Mouse (Mus musculus) midbrain, embryonic 11.5 days (tissue): ENCODE results near the gene Ctnna2. TPM values are rescaled to one million over a fixed set of nuclear protein-coding genes. Genes with fewer than 3 reads are reported as not detected.

ENCODE experiments used
- ATAC-seq: fragments of 200-750 bp; cut with Nextera tagmentation; 2 replicates; pipeline ENCODE4 v1.8.0; 2017; ENCODE audit warnings: moderate TSS enrichment, moderate library complexity; ENCODE audit not compliant: low FRiP score
- DNase-seq: peaks from one replicate; pipeline ENCODE4 v3.0.0; 2015; ENCODE audit warnings: low spot score; ENCODE audit errors: missing footprints
- H3K27ac ChIP-seq: fragments of 300-500 bp; sonication (generic); 2 replicates; pipeline ENCODE4 v1.5.1; 2014; ENCODE audit warnings: low read depth, low read length
- H3K27me3 ChIP-seq: fragments of 300-500 bp; sonication (generic); 2 replicates; pipeline ENCODE4 v1.6.1; 2014; ENCODE audit warnings: mild to moderate bottlenecking, low read length, moderate library complexity, mixed read lengths; ENCODE audit not compliant: control insufficient read depth, insufficient read depth
- H3K36me3 ChIP-seq: fragments of 300-500 bp; sonication (generic); 2 replicates; pipeline ENCODE4 v1.6.1; 2014; ENCODE audit warnings: mild to moderate bottlenecking, low read length, moderate library complexity, mixed read lengths; ENCODE audit not compliant: control insufficient read depth, insufficient read depth
- H3K4me1 ChIP-seq: fragments of 300-500 bp; sonication (generic); 2 replicates; pipeline ENCODE4 v1.6.1; 2014; ENCODE audit warnings: low read length; ENCODE audit not compliant: control insufficient read depth, insufficient read depth
- H3K4me2 ChIP-seq: fragments of 300-500 bp; sonication (generic); 2 replicates; pipeline ENCODE4 v1.6.1; 2014; ENCODE audit warnings: mild to moderate bottlenecking, moderate library complexity
- H3K4me3 ChIP-seq: fragments of 300-500 bp; sonication (generic); 2 replicates; pipeline ENCODE4 v1.5.1; 2014; ENCODE audit warnings: low read depth, low read length
- H3K9ac ChIP-seq: fragments of 300-500 bp; sonication (generic); 2 replicates; pipeline ENCODE4 v1.6.1; 2014; ENCODE audit warnings: low read length
- H3K9me3 ChIP-seq: fragments of 300-500 bp; sonication (generic); 2 replicates; pipeline ENCODE4 v1.6.1; 2016; ENCODE audit warnings: low read length; ENCODE audit not compliant: control insufficient read depth
- WGBS: fragments of 180-500 bp; shearing (Covaris S2); extraction: QIAGEN DNeasy Blood & Tissue Kit; methylation state at CpG from one replicate; pipeline ENCODE4 v1.1.7; 2014; 5-methylcytosine and 5-hydroxymethylcytosine counted together
- polyA plus RNA-seq: library from polyadenylated mRNA; unstranded; fragments of >200 nt; fragmentation: Nextera tagmentation; extraction: Ambion mirVana; gene quantifications from 2 replicates; pipeline ENCODE4 v1.2.1, GENCODE M21; 2014

The Ctnna2 gene
- polyA plus RNA-seq, 1 experiment from 2014 or later, result 49.4 TPM

- Histone ChIP-seq H3K4me1 (no peaks in the 10 kb centered on the region), H3K4me2 (no peak overlapping the region), H3K9ac (no peak overlapping the region), H3K27me3 (no peaks in the 10 kb centered on the region), H3K9me3 (no peaks in the 10 kb centered on the region), H3K36me3 (no peaks in the 10 kb centered on the region), H3K4me3 (no peak overlapping the region), H3K27ac (no peak overlapping the region)
- peak; percentile 19 for DNase-seq
- no peak for ATAC-seq
These were observed 140.8 kb downstream of the Ctnna2 start for GRCm38 (mm10) chr6:77838653-77839052.

- WGBS, result 86% methylated on average over 3 of the region's 3 CpGs
- Histone ChIP-seq H3K9ac (no peak overlapping the region), H3K27ac (no peak overlapping the region), H3K4me3 (no peak overlapping the region), H3K4me1 (no peaks in the 10 kb centered on the region), H3K9me3 (no peaks in the 10 kb centered on the region), H3K4me2 (no peak overlapping the region), H3K36me3 (no peaks in the 10 kb centered on the region), H3K27me3 (no peaks in the 10 kb centered on the region)
- no peak for ATAC-seq
- no peak for DNase-seq
These were observed 142.0 kb downstream of the Ctnna2 start for GRCm38 (mm10) chr6:77837543-77837942.

- Histone ChIP-seq H3K27ac (no peak overlapping the region), H3K27me3 (no peaks in the 10 kb centered on the region), H3K36me3 (no peaks in the 10 kb centered on the region), H3K4me3 (no peak overlapping the region), H3K9ac (no peak overlapping the region), H3K9me3 (no peaks in the 10 kb centered on the region), H3K4me1 (no peaks in the 10 kb centered on the region), H3K4me2 (no peak overlapping the region)
- DNase-seq (peak; percentile 57), ATAC-seq (no peak)
- WGBS, result 80% methylated on average over 2 of the region's 2 CpGs
These were observed 144.8 kb downstream of the Ctnna2 start for GRCm38 (mm10) chr6:77834680-77835079.

GRCm38 (mm10) chr6:77827526-77827925 lies 152.0 kb downstream of the Ctnna2 start:
- Histone ChIP-seq H3K36me3 (no peaks in the 10 kb centered on the region), H3K27me3 (no peaks in the 10 kb centered on the region), H3K27ac (no peak overlapping the region), H3K9me3 (no peaks in the 10 kb centered on the region), H3K4me3 (no peak overlapping the region), H3K9ac (no peak overlapping the region), H3K4me2 (no peak overlapping the region), H3K4me1 (no peaks in the 10 kb centered on the region)
- WGBS, result 65% methylated on average over 1 of the region's 1 CpGs
- ATAC-seq, result peak; percentile 57; the same call in 1 of the 2 replicates
- DNase-seq, result peak; percentile 76

GRCm38 (mm10) chr6:77817116-77817515 lies 162.4 kb downstream of the Ctnna2 start:
- Histone ChIP-seq H3K4me1 (peaks cover 9% of the 10 kb centered on the region), H3K27ac (no peak overlapping the region), H3K36me3 (no peaks in the 10 kb centered on the region), H3K9ac (no peak overlapping the region), H3K4me2 (no peak overlapping the region), H3K9me3 (no peaks in the 10 kb centered on the region), H3K27me3 (no peaks in the 10 kb centered on the region), H3K4me3 (no peak overlapping the region)
- ATAC-seq, result no peak
- peak; percentile 80 for DNase-seq
- 46% methylated on average over 3 of the region's 3 CpGs for WGBS

GRCm38 (mm10) chr6:77811041-77811440 lies 168.5 kb downstream of the Ctnna2 start:
- no peak overlapping the region for H3K9ac ChIP-seq
- H3K36me3 ChIP-seq, result no peaks in the 10 kb centered on the region
- WGBS, result 60% methylated on average over 3 of the region's 3 CpGs
- H3K27ac ChIP-seq, result no peak overlapping the region
- no peaks in the 10 kb centered on the region for H3K9me3 ChIP-seq
- H3K4me1 ChIP-seq, result peaks cover 9% of the 10 kb centered on the region
- no peak overlapping the region for H3K4me2 ChIP-seq
- H3K4me3 ChIP-seq, result no peak overlapping the region
- peak; percentile 81 for DNase-seq
- H3K27me3 ChIP-seq, result no peaks in the 10 kb centered on the region
- no peak for ATAC-seq

- no peaks in the 10 kb centered on the region for H3K9me3 ChIP-seq
- H3K27ac ChIP-seq, result no peak overlapping the region
- no peaks in the 10 kb centered on the region for H3K4me1 ChIP-seq
- no peak overlapping the region for H3K4me3 ChIP-seq
- no peaks in the 10 kb centered on the region for H3K36me3 ChIP-seq
- no peaks in the 10 kb centered on the region for H3K27me3 ChIP-seq
- H3K4me2 ChIP-seq, result no peak overlapping the region
- peak; percentile 69 for DNase-seq
- ATAC-seq, result no peak
- H3K9ac ChIP-seq, result no peak overlapping the region
- WGBS, result 89% methylated on average over 3 of the region's 3 CpGs
These were observed 176.9 kb downstream of the Ctnna2 start for GRCm38 (mm10) chr6:77802604-77803003.

GRCm38 (mm10) chr6:77783342-77783741 lies 196.2 kb downstream of the Ctnna2 start:
- H3K4me3 ChIP-seq, result no peak overlapping the region
- DNase-seq, result peak; percentile 54
- WGBS, result 80% methylated on average over 3 of the region's 3 CpGs
- H3K9ac ChIP-seq, result no peak overlapping the region
- no peak for ATAC-seq
- no peaks in the 10 kb centered on the region for H3K27me3 ChIP-seq
- no peaks in the 10 kb centered on the region; the same call in 1 of the 2 replicates for H3K4me1 ChIP-seq
- H3K36me3 ChIP-seq, result no peaks in the 10 kb centered on the region
- H3K4me2 ChIP-seq, result no peak overlapping the region
- H3K9me3 ChIP-seq, result no peaks in the 10 kb centered on the region
- no peak overlapping the region for H3K27ac ChIP-seq

- H3K9me3 ChIP-seq, result no peaks in the 10 kb centered on the region
- H3K9ac ChIP-seq, result no peak overlapping the region
- no peaks in the 10 kb centered on the region for H3K4me1 ChIP-seq
- DNase-seq (no peak), ATAC-seq (no peak)
- whole genome bisulfite sequencing, result 94% methylated on average over 10 of the region's 10 CpGs
- no peak overlapping the region for H3K4me2 ChIP-seq
- no peaks in the 10 kb centered on the region for H3K27me3 ChIP-seq
- no peaks in the 10 kb centered on the region for H3K36me3 ChIP-seq
- no peak overlapping the region for H3K27ac ChIP-seq
- H3K4me3 ChIP-seq, result no peak overlapping the region
These were observed 211.0 kb downstream of the Ctnna2 start for GRCm38 (mm10) chr6:77768357-77769103.
